Mouse (Mus musculus) liver, postnatal 0 days (tissue): ENCODE results near the gene Pip4k2c. TPM values are rescaled to one million over a fixed set of nuclear protein-coding genes. Genes with fewer than 3 reads are reported as not detected.
A peak's percentile ranks its signal among the peaks of the same experiment; 100 is the strongest.

Experiments used
- ATAC-seq: fragments of 200-750 bp; cut with Nextera tagmentation; 2 replicates; pipeline ENCODE4 v1.8.0; 2017; ENCODE audit warnings: mild to moderate bottlenecking, moderate library complexity
- DNase-seq: peaks from one replicate; pipeline ENCODE4 v3.0.0-alpha.2; 2016
- H3K27ac ChIP-seq: fragments of 300-500 bp; sonication (generic); 2 replicates; pipeline ENCODE4 v1.5.1; 2014; ENCODE audit warnings: antibody characterized with exemption, moderate library complexity, mild to moderate bottlenecking, low read depth
- H3K27me3 ChIP-seq: fragments of 300-500 bp; sonication (generic); 2 replicates; pipeline ENCODE4 v1.6.1; 2014; ENCODE audit warnings: low read length, control low read depth, mixed read lengths; ENCODE audit not compliant: insufficient read depth
- H3K36me3 ChIP-seq: fragments of 300-500 bp; sonication (generic); replicated peaks from 2 replicates; pipeline ENCODE4 v1.6.1; 2014; ENCODE audit warnings: mild to moderate bottlenecking, control low read depth, low read length, moderate library complexity, mixed read lengths; ENCODE audit not compliant: insufficient read depth
- H3K4me1 ChIP-seq: fragments of 300-500 bp; sonication (generic); 2 replicates; pipeline ENCODE4 v1.6.1; 2014; ENCODE audit warnings: antibody characterized with exemption, mild to moderate bottlenecking, control low read depth; ENCODE audit not compliant: insufficient read depth
- H3K4me2 ChIP-seq: fragments of 300-500 bp; sonication (generic); 2 replicates; pipeline ENCODE4 v1.6.1; 2014; ENCODE audit warnings: low read depth, mild to moderate bottlenecking, low read length, moderate library complexity, mixed read lengths
- H3K4me3 ChIP-seq: fragments of 300-500 bp; sonication (generic); 2 replicates; pipeline ENCODE4 v1.5.1; 2014; ENCODE audit warnings: low read depth, low read length
- H3K9ac ChIP-seq: fragments of 300-500 bp; sonication (generic); replicated peaks from 2 replicates; pipeline ENCODE4 v1.6.1; 2014; ENCODE audit warnings: mild to moderate bottlenecking, moderate library complexity
- H3K9me3 ChIP-seq: fragments of 300-500 bp; sonication (generic); 2 replicates; pipeline ENCODE4 v1.6.1; 2016; ENCODE audit warnings: mild to moderate bottlenecking, control low read depth, low read length, mixed read lengths
- CTCF ChIP-seq: sonication (generic); IDR thresholded peaks from 2 replicates; pipeline ENCODE4 v1.5.1; 2016; ENCODE audit warnings: antibody characterized with exemption, low read depth
- EP300 ChIP-seq: IDR thresholded peaks from 2 replicates; pipeline ENCODE4 v1.6.1; 2016; ENCODE audit warnings: antibody characterized with exemption, low read depth, mild to moderate bottlenecking
- WGBS: fragments of 180-500 bp; shearing (Covaris S2); extraction: QIAGEN DNeasy Blood & Tissue Kit; methylation state at CpG from one replicate; pipeline ENCODE4 v1.1.7; 2014; ENCODE audit not compliant: insufficient replicate concordance; 5-methylcytosine and 5-hydroxymethylcytosine counted together
- polyA plus RNA-seq: library from polyadenylated mRNA; unstranded; fragments of >200 nt; fragmentation: Nextera tagmentation; extraction: Ambion mirVana; gene quantifications from 2 replicates; pipeline ENCODE4 v1.2.1, GENCODE M21; 2015

Gene Pip4k2c
- polyA plus RNA-seq, 1 experiment from 2014 or later: 17.7 TPM

DNA sequence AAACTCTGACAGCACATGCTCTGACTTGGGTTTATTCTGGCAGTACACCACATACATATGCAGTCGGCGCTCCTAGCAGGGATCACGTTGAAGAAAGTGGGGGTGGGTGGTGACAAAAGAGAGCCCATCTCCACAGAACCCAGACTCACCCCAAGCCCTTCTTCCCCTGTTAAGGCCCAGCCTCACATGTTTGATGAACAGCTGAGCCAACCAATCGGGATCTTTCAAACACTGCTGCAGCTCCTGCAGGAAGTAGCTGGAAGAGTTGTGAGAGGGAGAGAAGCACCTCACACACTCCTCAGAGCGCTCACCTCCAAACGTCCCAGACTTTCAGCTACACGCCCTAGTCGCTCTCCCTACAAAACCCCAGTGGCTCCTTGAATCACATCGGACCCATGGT lies 26.3 kb downstream of the Pip4k2c start:
- peaks cover 30% of the 10 kb centered on the region for H3K4me1 ChIP-seq
- peaks cover 73% of the 10 kb centered on the region for H3K27me3 ChIP-seq
- peak overlapping the region; percentile 13; the same call in 1 of the 2 replicates for H3K4me2 ChIP-seq
- H3K36me3 ChIP-seq: no peaks in the 10 kb centered on the region
- no peak for TF ChIP-seq CTCF
- no peak for TF ChIP-seq EP300
- H3K4me3 ChIP-seq: no peak overlapping the region
- no peak overlapping the region for H3K9ac ChIP-seq
- ATAC-seq (no peak), DNase-seq (no peak)
- H3K27ac ChIP-seq: no peak overlapping the region
- H3K9me3 ChIP-seq: no peaks in the 10 kb centered on the region; the same call in 1 of the 2 replicates
- 73% methylated on average over 9 of the region's 9 CpGs for WGBS

DNA sequence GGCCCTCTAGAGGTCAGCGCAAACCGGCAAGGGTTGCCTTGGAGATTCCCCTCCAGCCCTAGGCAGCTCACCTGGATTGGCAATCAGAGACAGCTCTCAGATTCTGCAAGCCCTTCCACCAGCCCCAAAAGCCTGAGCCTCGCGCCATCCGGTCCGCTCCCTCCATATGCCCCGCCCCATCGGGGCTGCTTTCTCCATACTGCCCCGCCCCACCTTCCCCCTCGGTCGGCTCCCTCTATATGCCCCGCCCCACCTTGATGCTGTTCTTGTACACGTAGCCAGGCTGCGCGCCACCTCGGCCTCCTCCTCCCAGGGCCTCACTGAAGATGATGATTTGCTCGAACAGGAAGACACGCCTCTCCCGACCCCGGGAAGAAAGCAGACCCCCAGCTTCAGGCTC lies 27.6 kb downstream of the Pip4k2c start:
- ATAC-seq (0 out of 2 replicates have a peak, but pooled peaks have one; percentile 9), DNase-seq (no peak)
- H3K4me2 ChIP-seq: peak overlapping the region; percentile 29
- H3K4me1 ChIP-seq: peaks cover 18% of the 10 kb centered on the region
- WGBS: 22% methylated on average over 20 of the region's 20 CpGs
- TF ChIP-seq CTCF: no peak
- no peak for TF ChIP-seq EP300
- H3K9me3 ChIP-seq: no peaks in the 10 kb centered on the region; the same call in 1 of the 2 replicates
- H3K4me3 ChIP-seq: 0 out of 2 replicates have a peak overlapping the region, but pooled peaks have one; percentile 6
- peaks cover 73% of the 10 kb centered on the region for H3K27me3 ChIP-seq
- H3K36me3 ChIP-seq: no peaks in the 10 kb centered on the region
- no peak overlapping the region for H3K27ac ChIP-seq
- H3K9ac ChIP-seq: no peak overlapping the region

DNA sequence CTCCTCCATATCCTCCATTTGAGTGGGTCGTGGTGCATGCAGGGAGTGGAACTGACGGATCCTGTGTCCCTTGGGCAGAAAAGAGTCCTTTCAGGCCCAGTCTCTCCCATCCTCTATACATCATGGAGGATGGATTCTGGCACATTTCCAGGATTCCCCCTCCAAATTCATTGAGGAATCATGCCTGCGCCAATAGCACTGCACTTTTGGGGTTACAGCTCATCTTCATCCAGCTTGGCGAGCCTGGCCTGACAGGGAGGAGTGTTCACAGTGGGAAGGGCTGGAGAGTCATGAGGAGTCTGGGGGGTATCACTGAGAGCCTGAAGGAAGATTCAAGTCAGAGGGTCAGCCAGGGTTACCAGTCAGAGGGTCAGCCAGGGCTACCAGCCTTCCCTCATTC lies 28.8 kb downstream of the Pip4k2c start:
- peaks cover 73% of the 10 kb centered on the region for H3K27me3 ChIP-seq

DNA sequence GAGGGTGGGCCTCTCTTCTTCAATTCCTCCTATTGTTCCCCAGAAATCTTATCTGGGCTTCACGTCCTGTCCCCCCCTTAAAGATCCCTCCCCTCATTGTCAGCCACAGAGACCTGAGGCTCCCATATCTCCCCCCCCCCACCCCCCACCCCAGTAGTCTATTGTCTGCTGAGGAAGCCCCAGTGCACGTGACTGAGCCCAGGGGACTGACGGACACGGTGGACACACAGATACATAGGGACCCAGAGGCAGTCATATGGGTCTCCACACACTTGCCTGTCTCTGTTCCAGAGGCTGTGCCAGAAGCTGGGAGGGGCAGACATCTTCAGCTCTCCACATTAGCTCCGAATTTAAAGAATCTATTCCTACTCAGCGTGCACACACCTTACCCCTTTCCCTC lies 29.8 kb downstream of the Pip4k2c start:
- H3K4me1 ChIP-seq: peaks cover 25% of the 10 kb centered on the region
- no peak overlapping the region for H3K4me3 ChIP-seq
- H3K4me2 ChIP-seq: no peak overlapping the region
- WGBS: 44% methylated on average over 6 of the region's 6 CpGs
- TF ChIP-seq CTCF (no peak), EP300 (no peak)
- H3K27me3 ChIP-seq: peaks cover 79% of the 10 kb centered on the region
- no peaks in the 10 kb centered on the region; the same call in 1 of the 2 replicates for H3K9me3 ChIP-seq
- DNase-seq (no peak), ATAC-seq (no peak)
- no peak overlapping the region for H3K9ac ChIP-seq
- no peak overlapping the region for H3K27ac ChIP-seq
- no peaks in the 10 kb centered on the region for H3K36me3 ChIP-seq

More for the DNA sequence above, 28.8 kb downstream of the Pip4k2c start:
- Histone ChIP-seq H3K9me3 (no peaks in the 10 kb centered on the region; the same call in 1 of the 2 replicates), H3K36me3 (no peaks in the 10 kb centered on the region), H3K4me1 (peaks cover 21% of the 10 kb centered on the region), H3K4me2 (no peak overlapping the region), H3K27ac (no peak overlapping the region), H3K4me3 (no peak overlapping the region), H3K9ac (no peak overlapping the region)
- ATAC-seq (no peak), DNase-seq (no peak)
- TF ChIP-seq EP300 (no peak), CTCF (no peak)
- WGBS: 70% methylated on average over 4 of the region's 4 CpGs

DNA sequence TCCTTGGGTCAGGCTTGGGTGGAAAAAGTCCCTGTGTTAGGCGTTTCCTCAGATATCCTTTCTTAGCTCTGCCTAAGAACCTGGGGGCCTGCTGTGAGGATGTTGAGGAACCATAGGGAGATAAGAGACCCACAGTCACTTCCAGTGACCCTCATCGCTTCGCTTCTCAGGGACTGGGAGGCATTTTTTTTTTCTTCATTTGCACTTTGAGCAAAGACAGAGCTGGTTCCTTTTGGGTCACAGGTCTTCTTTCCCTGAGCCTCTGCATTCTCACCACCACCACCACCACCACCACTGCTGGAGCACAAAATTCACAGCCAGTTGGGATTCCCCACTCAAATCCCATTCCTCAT lies 30.7 kb downstream of the Pip4k2c start:
- no peak overlapping the region for H3K27ac ChIP-seq
- ATAC-seq (no peak), DNase-seq (no peak)
- peaks cover 22% of the 10 kb centered on the region for H3K4me1 ChIP-seq
- WGBS: 12% methylated on average over 3 of the region's 3 CpGs
- no peak overlapping the region for H3K9ac ChIP-seq
- peaks cover 82% of the 10 kb centered on the region for H3K27me3 ChIP-seq
- no peak for TF ChIP-seq EP300
- no peak for TF ChIP-seq CTCF
- H3K4me2 ChIP-seq: no peak overlapping the region
- H3K36me3 ChIP-seq: no peaks in the 10 kb centered on the region
- H3K9me3 ChIP-seq: no peaks in the 10 kb centered on the region
- H3K4me3 ChIP-seq: no peak overlapping the region

DNA sequence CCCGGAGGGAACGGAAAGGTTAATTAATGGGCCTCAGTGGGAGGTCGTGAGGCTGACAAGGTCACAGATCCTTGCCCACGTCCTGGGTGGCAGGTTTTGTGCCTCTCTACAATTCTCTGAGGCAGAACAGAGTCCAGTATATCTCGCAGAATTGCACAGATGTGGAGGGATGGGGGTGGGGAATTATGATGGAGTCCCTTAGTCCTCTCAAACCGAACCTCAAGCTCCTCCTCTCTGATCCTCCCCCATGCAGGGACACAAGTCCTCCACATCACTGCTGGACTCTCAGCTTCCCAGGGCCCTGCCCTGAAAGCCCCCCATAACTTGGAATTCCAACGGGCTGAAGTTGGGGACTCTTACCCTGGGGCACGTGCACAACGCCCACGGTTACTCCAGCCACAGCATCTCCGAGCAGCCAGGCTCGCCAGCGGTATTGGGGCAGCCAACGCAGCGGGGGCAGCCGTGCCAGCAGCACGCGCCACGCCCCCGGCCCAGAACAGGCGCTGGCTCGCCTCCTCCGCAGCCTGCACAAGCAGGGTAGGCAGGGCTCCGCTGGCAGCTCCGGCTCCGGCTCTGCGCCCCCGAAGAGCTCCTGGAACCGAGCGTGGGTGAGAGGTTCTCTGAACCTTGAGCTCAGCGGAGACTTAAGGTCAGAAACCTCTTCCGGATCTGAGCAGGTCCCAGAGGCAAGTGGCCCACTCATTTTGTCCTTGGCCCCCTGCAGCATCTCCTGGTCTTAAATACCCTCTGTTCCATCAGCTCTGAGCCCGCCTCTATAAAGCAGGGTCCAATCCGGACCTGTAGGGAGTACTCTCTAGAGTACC lies 31.3 kb downstream of the Pip4k2c start, which contains the start of gene Slc26a10:
Gene Slc26a10 (minus strand): TSS at position 775 of the 824 bp plus-strand sequence.
- 4% methylated on average over 34 of the region's 34 CpGs for WGBS
- H3K27me3 ChIP-seq: peaks cover 80% of the 10 kb centered on the region
- H3K36me3 ChIP-seq: no peaks in the 10 kb centered on the region
- H3K4me2 ChIP-seq: peak within 1 kb of the TSS; percentile 42
- TF ChIP-seq CTCF (no peak), EP300 (no peak)
- H3K4me3 ChIP-seq: no peak within 1 kb of the TSS
- DNase-seq (peak; percentile 18), ATAC-seq (no peak)
- no peaks in the 10 kb centered on the region for H3K9me3 ChIP-seq
- no peak within 1 kb of the TSS; the same call in 1 of the 2 replicates for H3K9ac ChIP-seq
- H3K27ac ChIP-seq: no peak within 1 kb of the TSS
- H3K4me1 ChIP-seq: peaks cover 20% of the 10 kb centered on the region
